Mouse (Mus musculus): Measurements from ENCODE around the gene Tas1r3. TPM values are rescaled to one million over a fixed set of nuclear protein-coding genes. Genes with fewer than 3 reads are reported as not detected.
A peak's percentile ranks its signal among the peaks of the same experiment; 100 is the strongest.

Gene Tas1r3
- total RNA-seq, 2 experiments from 2014 or later: 0.23 to 0.30 TPM

- TF ChIP-seq CTCF (IDR thresholded peaks at IDR 0.05): no peak
- H3K27ac ChIP-seq: no peak overlapping the region
- DNase-seq (ENCODE audit: extremely low spot score in 1 of 2, low spot score in 2 of 2): no peak
- intact Hi-C loops (cut with DNase I): no loop called here
- no peak overlapping the region for H3K4me3 ChIP-seq
Observed at GRCm38 (mm10) chr4:155883587-155883986, 20.4 kb upstream of the Tas1r3 start.

GRCm38 (mm10) chr4:155871404-155871803, 8.2 kb upstream of the Tas1r3 start:
- intact Hi-C loops (cut with DNase I): no loop called here
- no peak for DNase-seq (ENCODE audit: extremely low spot score in 1 of 2, low spot score in 2 of 2)
- Histone ChIP-seq H3K4me3 (no peak overlapping the region), H3K27ac (no peak overlapping the region)
- TF ChIP-seq CTCF (IDR thresholded peaks at IDR 0.05): no peak

- intact Hi-C loops (cut with DNase I): loop anchor here (2.0 kb wide), 2 partner anchors 21 to 73 kb away; partner anchors contain the start of genes Acap3, Pusl1 and Ube2j2
- peak; percentile 96 to 97 for DNase-seq (ENCODE audit: extremely low spot score in 1 of 2, low spot score in 2 of 2)
- H3K4me3 ChIP-seq: peak within 1 kb of the TSS; percentile 89
- H3K27ac ChIP-seq: peak within 1 kb of the TSS; percentile 86
- peak; percentile 25 for TF ChIP-seq CTCF (IDR thresholded peaks at IDR 0.05)
Observed at GRCm38 (mm10) chr4:155869317-155870033, 6.3 kb upstream of the Tas1r3 start, which contains the start of the genes Cptp and Ints11. TSS of gene Cptp (minus strand) at chr4:155869440. TSS of gene Ints11 (plus strand) at chr4:155869546.

- intact Hi-C loops (cut with DNase I): loop anchor here (2.0 kb wide), 2 partner anchors 22 to 74 kb away; partner anchors contain the start of genes Acap3, Pusl1 and Ube2j2
- no peak for TF ChIP-seq CTCF (IDR thresholded peaks at IDR 0.05)
- H3K4me3 ChIP-seq: peak overlapping the region; percentile 89
- peak in 1 of 2 experiments; percentile 14 for DNase-seq (ENCODE audit: extremely low spot score in 1 of 2, low spot score in 2 of 2)
- peak overlapping the region; percentile 77 for H3K27ac ChIP-seq
Observed at GRCm38 (mm10) chr4:155868614-155869298, 5.6 kb upstream of the Tas1r3 start.

GRCm38 (mm10) chr4:155861787-155862186, 1.4 kb downstream of the Tas1r3 start:
- H3K27ac ChIP-seq: no peak overlapping the region
- no peak overlapping the region for H3K4me3 ChIP-seq
- intact Hi-C loops (cut with DNase I): no loop called here
- peak in 1 of 2 experiments; percentile 13 for DNase-seq (ENCODE audit: extremely low spot score in 1 of 2, low spot score in 2 of 2)
- no peak for TF ChIP-seq CTCF (IDR thresholded peaks at IDR 0.05)

GRCm38 (mm10) chr4:155859318-155859717, 3.8 kb downstream of the Tas1r3 start:
- peak in 1 of 2 experiments; percentile 15 for DNase-seq (ENCODE audit: extremely low spot score in 1 of 2, low spot score in 2 of 2)
- TF ChIP-seq CTCF (IDR thresholded peaks at IDR 0.05): no peak
- no peak overlapping the region for H3K4me3 ChIP-seq
- intact Hi-C loops (cut with DNase I): no loop called here
- no peak overlapping the region for H3K27ac ChIP-seq

- TF ChIP-seq CTCF (IDR thresholded peaks at IDR 0.05): no peak
- DNase-seq (ENCODE audit: extremely low spot score in 1 of 2, low spot score in 2 of 2): no peak
- intact Hi-C loops (cut with DNase I): no loop called here
- Histone ChIP-seq H3K27ac (no peak overlapping the region), H3K4me3 (no peak overlapping the region)
Observed at GRCm38 (mm10) chr4:155856881-155857280, 6.3 kb downstream of the Tas1r3 start.

- no peak for TF ChIP-seq CTCF (IDR thresholded peaks at IDR 0.05)
- no peak overlapping the region for H3K27ac ChIP-seq
- DNase-seq (ENCODE audit: extremely low spot score in 1 of 2, low spot score in 2 of 2): no peak
- intact Hi-C loops (cut with DNase I): no loop called here
- H3K4me3 ChIP-seq: no peak overlapping the region
Observed at GRCm38 (mm10) chr4:155856071-155856470, 7.1 kb downstream of the Tas1r3 start.

GRCm38 (mm10) chr4:155854991-155855390, 8.2 kb downstream of the Tas1r3 start:
- H3K4me3 ChIP-seq: no peak overlapping the region
- no peak for TF ChIP-seq CTCF (IDR thresholded peaks at IDR 0.05)
- intact Hi-C loops (cut with DNase I): no loop called here
- H3K27ac ChIP-seq: no peak overlapping the region
- DNase-seq (ENCODE audit: extremely low spot score in 1 of 2, low spot score in 2 of 2): no peak

- intact Hi-C loops (cut with DNase I): no loop called here
- TF ChIP-seq CTCF (IDR thresholded peaks at IDR 0.05): no peak
- Histone ChIP-seq H3K27ac (no peak overlapping the region), H3K4me3 (no peak overlapping the region)
- DNase-seq (ENCODE audit: extremely low spot score in 1 of 2, low spot score in 2 of 2): no peak
Observed at GRCm38 (mm10) chr4:155853421-155853820, 9.7 kb downstream of the Tas1r3 start.

GRCm38 (mm10) chr4:155851951-155852411, 11.2 kb downstream of the Tas1r3 start:
- no peak for DNase-seq (ENCODE audit: extremely low spot score in 1 of 2, low spot score in 2 of 2)
- TF ChIP-seq CTCF (IDR thresholded peaks at IDR 0.05): no peak
- no peak overlapping the region for H3K4me3 ChIP-seq
- intact Hi-C loops (cut with DNase I): no loop called here
- no peak overlapping the region for H3K27ac ChIP-seq

GRCm38 (mm10) chr4:155851368-155851767, 11.8 kb downstream of the Tas1r3 start:
- no peak for DNase-seq (ENCODE audit: extremely low spot score in 1 of 2, low spot score in 2 of 2)
- Histone ChIP-seq H3K27ac (no peak overlapping the region), H3K4me3 (no peak overlapping the region)
- no peak for TF ChIP-seq CTCF (IDR thresholded peaks at IDR 0.05)
- intact Hi-C loops (cut with DNase I): no loop called here

Measured in left cerebral cortex, adult 2 months (tissue).